Mouse (Mus musculus): ENCODE results near the gene Gm9268.
"Not testable (repeated sequence)": the region's sequence is repeated elsewhere in the genome, so short reads cannot be mapped to it uniquely, and the experiment has no call there.

Gm9268 gene

DNA sequence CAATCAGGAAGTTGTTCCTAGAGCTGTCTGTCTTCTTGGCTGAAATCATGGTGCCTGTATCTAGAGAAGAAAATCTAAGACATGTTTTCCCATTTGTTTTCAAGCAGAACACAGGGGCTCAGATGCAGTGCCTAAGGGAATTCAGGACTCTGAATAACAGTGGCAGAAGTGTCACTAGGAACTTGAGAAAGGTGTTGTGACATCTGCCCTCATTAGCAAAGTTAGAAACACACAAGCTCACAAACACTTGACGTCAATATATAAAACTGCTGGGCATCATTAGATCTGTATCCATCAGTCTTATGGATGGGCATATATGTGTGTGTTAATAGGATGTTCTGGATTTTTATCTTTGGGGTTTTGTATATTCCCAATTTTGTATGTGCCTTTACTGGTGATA, at the start of gene Gm9268:
TSS of gene Gm9268 (plus strand) at position 301 of the 400 bp plus-strand sequence.
- DNase-seq (ENCODE audit: low spot score) = not testable (repeated sequence)

GRCm38 (mm10) chr7:42980098-42980497, 38.5 kb upstream of the Gm9268 start:
- DNase-seq (ENCODE audit: low spot score) = no peak

- DNase-seq (ENCODE audit: low spot score) = no peak
Measured at GRCm38 (mm10) chr7:42980739-42981138, 37.8 kb upstream of the Gm9268 start.

DNA sequence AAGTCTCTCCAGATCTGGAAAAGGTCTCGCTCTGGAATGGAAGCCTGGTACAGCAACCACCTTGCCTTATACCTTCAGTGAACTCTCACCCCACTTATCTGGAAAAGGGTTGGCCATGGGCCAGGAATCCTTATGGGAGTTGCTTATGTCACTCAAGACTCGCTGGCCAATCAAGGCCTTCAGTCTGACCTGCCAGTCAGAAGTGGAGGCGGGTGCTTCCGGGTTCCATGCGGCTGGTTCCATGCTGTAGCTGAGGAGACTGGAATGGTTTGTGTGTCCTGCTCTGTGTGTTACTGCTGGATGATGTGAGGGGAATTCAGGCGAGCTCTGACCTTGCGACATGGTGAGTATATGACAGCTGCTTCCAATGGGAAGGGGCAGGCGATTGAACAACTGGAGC, 59.3 kb downstream of the Gm9268 start:
- no peak for DNase-seq (ENCODE audit: low spot score)
